Mouse (Mus musculus) cortical plate, adult 2 months (tissue): ENCODE data around the gene Olfr55. TPM values are rescaled to one million over a fixed set of nuclear protein-coding genes. Genes with fewer than 3 reads are reported as not detected.
"Not testable (repeated sequence)": the region's sequence is repeated elsewhere in the genome, so short reads cannot be mapped to it uniquely, and the experiment has no call there.

Experiments used
- H3K27ac ChIP-seq: fragments of 200-500 bp; 2 replicates; pipeline ENCODE4 v1.5.1; 2012; ENCODE audit warnings: low read length, control low read depth, inconsistent platforms; ENCODE audit not compliant: insufficient read depth
- H3K4me1 ChIP-seq: fragments of 200-500 bp; 2 replicates; pipeline ENCODE4 v1.6.1; 2011; ENCODE audit warnings: low read length; ENCODE audit not compliant: control insufficient read depth, insufficient read depth
- H3K4me3 ChIP-seq: fragments of 200-500 bp; 2 replicates; pipeline ENCODE4 v1.5.1; 2011; ENCODE audit warnings: mild to moderate bottlenecking, low read length, control low read depth; ENCODE audit not compliant: insufficient read depth
- CTCF ChIP-seq: fragments of 200-500 bp; IDR thresholded peaks from 2 replicates; pipeline ENCODE4 v1.5.1; 2011; ENCODE audit warnings: mild to moderate bottlenecking, control low read depth, low read length; ENCODE audit not compliant: insufficient read depth; ENCODE audit errors: extremely low read depth
- POLR2A ChIP-seq: fragments of 200-500 bp; IDR thresholded peaks from 2 replicates; pipeline ENCODE4 v1.6.1; 2011; ENCODE audit warnings: mild to moderate bottlenecking, low read length, control low read depth; ENCODE audit not compliant: insufficient read depth; ENCODE audit errors: extremely low read depth
- polyA plus RNA-seq: library from polyadenylated mRNA; depleted of rRNA; stranded (reverse); fragments of >200 nt; gene quantifications from 2 replicates; pipeline ENCODE4 v1.2.3, GENCODE M21; 2012; rRNA removed

Olfr55 gene
- not detected in 2 replicates for polyA plus RNA-seq

DNA sequence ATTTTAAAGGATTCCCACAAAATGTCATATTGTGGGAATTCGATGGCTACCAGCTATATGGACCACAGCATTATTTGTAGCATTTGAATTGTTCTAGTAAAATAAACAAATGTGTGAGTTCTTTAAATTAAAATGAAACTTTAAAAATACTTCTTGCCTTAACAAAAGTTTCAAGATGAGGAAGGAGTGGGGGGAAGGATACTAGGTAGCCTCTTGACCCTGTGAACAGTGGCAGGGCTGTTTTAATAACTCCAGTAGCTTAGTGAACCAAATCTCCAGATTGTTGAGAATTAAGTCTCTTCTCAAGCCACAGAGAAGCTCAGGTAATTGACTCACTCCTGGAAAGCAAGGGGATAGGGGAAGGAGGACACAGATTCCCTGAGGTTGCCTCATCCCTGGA, at the start of gene Olfr55:
Olfr55 (plus strand) TSS at position 301 of the 400 bp plus-strand sequence.
- not testable (repeated sequence) for H3K4me3 ChIP-seq, H3K4me1 ChIP-seq, H3K27ac ChIP-seq

DNA sequence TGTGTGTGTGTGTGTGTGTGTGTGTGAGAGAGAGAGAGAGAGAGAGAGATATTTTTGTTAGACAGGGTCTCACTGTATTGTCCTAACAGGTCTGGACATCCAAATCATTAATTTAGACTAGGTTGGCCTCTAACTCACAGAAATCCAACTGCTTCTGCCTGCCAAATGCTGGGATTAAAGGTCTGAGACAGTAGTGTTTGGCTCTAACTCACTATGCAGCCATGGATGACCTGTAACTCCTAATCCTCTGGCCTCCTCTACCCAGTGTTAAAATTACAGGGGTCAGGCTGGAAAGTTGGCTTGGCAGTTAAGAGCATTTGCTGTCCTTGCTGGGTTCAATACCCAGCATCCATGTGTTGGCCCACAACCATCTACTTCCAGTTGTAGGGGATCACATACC, 43.7 kb upstream of the Olfr55 start:
- H3K27ac ChIP-seq, result no peak overlapping the region
- TF ChIP-seq POLR2A, result no peak
- no peak for TF ChIP-seq CTCF
- no peaks in the 10 kb centered on the region for H3K4me1 ChIP-seq
- H3K4me3 ChIP-seq, result no peak overlapping the region

DNA sequence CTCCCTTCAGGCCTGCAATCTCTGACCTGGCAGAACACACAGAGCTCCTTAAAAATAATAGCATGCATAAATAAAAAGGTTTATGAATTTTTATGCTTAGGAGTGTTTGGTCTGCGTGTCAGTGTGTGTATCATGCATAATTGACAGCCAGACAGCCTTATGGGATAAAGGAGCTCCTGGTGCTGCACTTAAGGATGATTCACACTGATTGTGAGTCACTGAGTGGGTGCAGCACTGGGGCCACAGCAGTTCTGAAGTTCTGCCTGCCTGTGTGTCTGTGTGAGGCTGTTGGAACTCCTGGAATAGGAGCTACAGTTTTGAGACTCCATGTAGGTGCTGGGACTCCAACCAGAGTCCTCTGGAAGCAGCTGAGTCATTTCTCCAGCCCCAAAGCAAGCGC, 42.0 kb upstream of the Olfr55 start:
- Histone ChIP-seq H3K4me3 (no peak overlapping the region), H3K27ac (no peak overlapping the region), H3K4me1 (no peaks in the 10 kb centered on the region)
- TF ChIP-seq CTCF (no peak), POLR2A (no peak)

DNA sequence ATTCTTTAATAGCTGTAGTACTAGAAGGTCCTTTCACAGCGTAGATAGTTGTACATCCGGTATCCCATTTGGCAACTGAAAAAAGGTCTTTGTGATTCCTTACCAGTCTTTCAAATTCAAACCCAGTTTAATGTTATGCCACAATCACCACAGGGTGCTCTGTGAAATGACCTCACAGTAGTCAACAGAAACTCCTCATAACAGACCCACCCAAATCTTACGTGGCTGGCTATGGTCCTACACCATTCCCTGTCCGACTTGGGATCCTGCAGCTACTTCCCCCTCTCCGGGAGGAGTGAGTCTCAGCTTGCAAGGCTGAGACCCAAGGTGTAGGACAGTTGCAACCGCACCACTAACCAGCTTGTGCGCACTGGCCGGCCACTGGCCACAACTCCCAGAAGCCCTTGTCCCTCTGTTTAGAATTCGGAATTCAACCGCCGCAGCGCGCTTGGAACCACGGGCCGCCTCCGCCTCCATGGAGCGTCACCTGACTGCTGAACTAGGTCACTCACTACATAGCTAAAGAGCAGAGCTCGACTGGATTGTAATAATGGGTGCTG, 28.9 kb upstream of the Olfr55 start, which contains the start of gene Morc2b:
Morc2b (minus strand) TSS at position 423 of the 560 bp plus-strand sequence.
- H3K4me3 ChIP-seq, result no peak within 1 kb of the TSS
- H3K4me1 ChIP-seq, result no peaks in the 10 kb centered on the region
- TF ChIP-seq CTCF (no peak), POLR2A (no peak)
- H3K27ac ChIP-seq, result no peak within 1 kb of the TSS

DNA sequence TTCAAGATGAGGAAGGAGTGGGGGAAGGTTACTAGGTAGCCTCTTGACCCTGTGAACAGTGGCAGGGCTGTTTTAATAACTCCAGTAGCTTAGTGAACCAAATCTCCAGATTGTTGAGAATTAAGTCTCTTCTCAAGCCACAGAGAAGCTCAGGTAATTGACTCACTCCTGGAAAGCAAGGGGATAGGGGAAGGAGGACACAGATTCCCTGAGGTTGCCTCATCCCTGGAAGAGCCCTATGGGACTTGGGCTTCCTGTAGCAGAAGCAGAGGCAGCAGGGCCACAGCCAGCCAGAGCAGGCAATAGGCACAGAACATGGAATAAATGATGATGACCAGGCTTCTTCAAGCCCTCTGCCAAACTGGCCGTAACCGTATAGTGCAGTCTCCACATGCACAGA, 22.8 kb downstream of the Olfr55 start, which contains the start of gene Olfr239:
Olfr239 (plus strand) TSS at position 301 of the 400 bp plus-strand sequence.
- H3K4me1 ChIP-seq, H3K4me3 ChIP-seq, H3K27ac ChIP-seq: not testable (repeated sequence)

DNA sequence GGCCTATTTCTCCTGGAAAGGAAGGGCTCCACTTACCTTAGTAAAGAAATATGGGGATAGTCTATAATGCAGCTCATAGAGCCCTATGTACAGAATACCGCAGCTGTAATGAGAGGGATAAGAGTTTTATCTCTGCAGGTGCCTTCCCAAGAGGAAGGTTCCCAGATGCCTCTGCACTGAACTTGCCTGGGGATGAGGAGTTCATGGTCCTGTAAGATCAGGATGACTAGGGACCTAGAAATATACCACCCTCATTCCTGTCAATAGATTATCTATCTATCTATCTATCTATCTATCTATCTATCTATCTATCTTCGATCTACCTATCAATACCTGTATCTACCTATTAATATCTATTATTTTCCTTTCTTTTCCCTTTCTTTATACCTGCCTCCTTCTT, 53.3 kb downstream of the Olfr55 start, which contains the start of gene Olfr1564:
Olfr1564 (minus strand) TSS at position 101 of the 400 bp plus-strand sequence.
- TF ChIP-seq POLR2A (no peak), CTCF (no peak)
- H3K4me3 ChIP-seq, result no peak within 1 kb of the TSS
- H3K4me1 ChIP-seq, result no peaks in the 10 kb centered on the region
- no peak within 1 kb of the TSS for H3K27ac ChIP-seq

Other genes starting within 250 kb of the Olfr55 start
- gene Cyp4f13, start 221.0 kb upstream of the Olfr55 start, polyA plus RNA-seq, result 32.8 and 37.6 TPM in 2 replicates
- gene Zfp472, start 202.6 kb upstream of the Olfr55 start, polyA plus RNA-seq, result 3.1 and 3.2 TPM in 2 replicates
- 10.6 and 11.4 TPM in 2 replicates for gene Zfp952, start 175.3 kb upstream of the Olfr55 start, polyA plus RNA-seq
- 9.7 and 10.1 TPM in 2 replicates for gene Zfp763, start 135.0 kb upstream of the Olfr55 start, polyA plus RNA-seq
- 0.08 TPM in 1 of 2 replicates, not detected in the other for gene 4921501E09Rik, start 100.4 kb upstream of the Olfr55 start, polyA plus RNA-seq
- gene Zfp563, start 79.1 kb upstream of the Olfr55 start, polyA plus RNA-seq, result 8.0 and 8.6 TPM in 2 replicates
- 4.6 and 5.2 TPM in 2 replicates for gene Morc2b, start 28.8 kb upstream of the Olfr55 start, polyA plus RNA-seq
- not detected in 2 replicates for gene Olfr239, start 22.9 kb downstream of the Olfr55 start, polyA plus RNA-seq
- gene Olfr1564, start 53.2 kb downstream of the Olfr55 start, polyA plus RNA-seq, result 2.5 and 2.7 TPM in 2 replicates
- gene Zfp955a, start 86.7 kb downstream of the Olfr55 start, polyA plus RNA-seq, result 4.9 and 5.0 TPM in 2 replicates
- gene Olfr63, start 96.2 kb downstream of the Olfr55 start, polyA plus RNA-seq, result not detected in 2 replicates
- gene Zfp955b, start 121.1 kb downstream of the Olfr55 start, polyA plus RNA-seq, result 10.9 and 12.4 TPM in 2 replicates
- gene Zfp81, start 190.4 kb downstream of the Olfr55 start, polyA plus RNA-seq, result 8.7 and 10.3 TPM in 2 replicates
- gene Zfp101, start 226.2 kb downstream of the Olfr55 start, polyA plus RNA-seq, result 9.4 and 9.7 TPM in 2 replicates